Mouse (Mus musculus): ENCODE measurements around the gene Btbd9. TPM values are rescaled to one million over a fixed set of nuclear protein-coding genes. Genes with fewer than 3 reads are reported as not detected.
"Not testable (repeated sequence)": the region's sequence is repeated elsewhere in the genome, so short reads cannot be mapped to it uniquely, and the experiment has no call there.

The Btbd9 gene
- total RNA-seq (2021): 10 to 100 TPM; 20.7 to 21.7 TPM
- long read RNA-seq, experiment 1, full-length matches to known transcripts: 11 of 15 reads
- long read RNA-seq, experiment 1, partial matches to known transcripts: 2 of 15 reads
- long read RNA-seq, experiment 1, other reads (novel, unspliced or antisense): 2 of 15 reads
- long read RNA-seq, experiment 2, full-length matches to known transcripts: 5 of 8 reads
- long read RNA-seq, experiment 2, partial matches to known transcripts: 0 of 8 reads
- long read RNA-seq, experiment 2, other reads (novel, unspliced or antisense): 3 of 8 reads

GRCm38 (mm10) chr17:30575941-30576773 lies at the start of gene Btbd9:
TSS of gene Btbd9 (minus strand) at chr17:30576488.
- DNase-seq: peak; percentile 94 to 99

- not testable (repeated sequence) for DNase-seq
Measured at GRCm38 (mm10) chr17:30624132-30624531, 47.8 kb upstream of the Btbd9 start, which contains the start of gene Dnah8. TSS of gene Dnah8 (plus strand) at chr17:30624354.

GRCm38 (mm10) chr17:30623200-30623599 lies 46.9 kb upstream of the Btbd9 start:
- no peak for DNase-seq

- DNase-seq: no peak
Measured at GRCm38 (mm10) chr17:30621450-30621849, 45.2 kb upstream of the Btbd9 start.

- DNase-seq: no peak
Measured at GRCm38 (mm10) chr17:30620548-30620947, 44.3 kb upstream of the Btbd9 start.

- DNase-seq: no peak
Measured at GRCm38 (mm10) chr17:30619153-30619552, 42.9 kb upstream of the Btbd9 start.

- DNase-seq: no peak
Measured at GRCm38 (mm10) chr17:30618136-30618891, 42.0 kb upstream of the Btbd9 start.

GRCm38 (mm10) chr17:30616203-30616602 lies 39.9 kb upstream of the Btbd9 start:
- DNase-seq: no peak

- no peak for DNase-seq
Measured at GRCm38 (mm10) chr17:30613350-30613749, 37.1 kb upstream of the Btbd9 start.

GRCm38 (mm10) chr17:30612075-30612859 lies 36.0 kb upstream of the Btbd9 start:
- DNase-seq: peak; percentile 100

GRCm38 (mm10) chr17:30611221-30612074 lies 35.2 kb upstream of the Btbd9 start:
- DNase-seq: no peak

GRCm38 (mm10) chr17:30610739-30611138 lies 34.5 kb upstream of the Btbd9 start:
- no peak for DNase-seq

- DNase-seq: no peak
Measured at GRCm38 (mm10) chr17:30609980-30610307, 33.7 kb upstream of the Btbd9 start.

GRCm38 (mm10) chr17:30609305-30609979 lies 33.2 kb upstream of the Btbd9 start:
- peak in 1 of 2 experiments; percentile 22 for DNase-seq

GRCm38 (mm10) chr17:30607909-30608495 lies 31.7 kb upstream of the Btbd9 start:
- DNase-seq: no peak

GRCm38 (mm10) chr17:30607330-30607729 lies 31.0 kb upstream of the Btbd9 start:
- DNase-seq: no peak

GRCm38 (mm10) chr17:30606634-30607081 lies 30.4 kb upstream of the Btbd9 start:
- DNase-seq: peak in 1 of 2 experiments; percentile 20

- DNase-seq: no peak
Measured at GRCm38 (mm10) chr17:30606206-30606605, 29.9 kb upstream of the Btbd9 start.

- DNase-seq: no peak
Measured at GRCm38 (mm10) chr17:30605001-30605400, 28.7 kb upstream of the Btbd9 start.

- DNase-seq: no peak
Measured at GRCm38 (mm10) chr17:30604296-30604695, 28.0 kb upstream of the Btbd9 start.
